Mouse (Mus musculus) hindbrain, embryonic 16.5 days (tissue): ENCODE measurements at regions not wholly inside any gene's neighbourhood (a gene's known extent, or its start where the extent isn't known, plus 50 kb on each side); places are given as distances from the start of the nearest gene placed in this dataset.
A peak's percentile ranks its signal among the peaks of the same experiment; 100 is the strongest.
"Not testable (repeated sequence)": the region's sequence is repeated elsewhere in the genome, so short reads cannot be mapped to it uniquely, and the experiment has no call there.

Experiments
- ATAC-seq: fragments of 200-750 bp; cut with Nextera tagmentation; 2 replicates; pipeline ENCODE4 v1.8.0; 2017; ENCODE audit warnings: moderate TSS enrichment, moderate library complexity
- H3K27ac ChIP-seq: fragments of 300-500 bp; sonication (generic); 2 replicates; pipeline ENCODE4 v1.5.1; 2014; ENCODE audit warnings: low read depth, mild to moderate bottlenecking, control low read depth, low read length, moderate library complexity
- H3K27me3 ChIP-seq: fragments of 300-500 bp; sonication (generic); replicated peaks from 2 replicates; pipeline ENCODE4 v1.6.1; 2014; ENCODE audit warnings: low read length; ENCODE audit not compliant: control insufficient read depth, insufficient read depth
- H3K36me3 ChIP-seq: fragments of 300-500 bp; sonication (generic); 2 replicates; pipeline ENCODE4 v1.6.1; 2014; ENCODE audit warnings: mild to moderate bottlenecking, low read length, moderate library complexity, mixed read lengths; ENCODE audit not compliant: control insufficient read depth, insufficient read depth
- H3K4me1 ChIP-seq: fragments of 300-500 bp; sonication (generic); 2 replicates; pipeline ENCODE4 v1.6.1; 2014; ENCODE audit warnings: low read depth, low read length; ENCODE audit not compliant: control insufficient read depth, insufficient read depth
- H3K4me2 ChIP-seq: fragments of 300-500 bp; sonication (generic); 2 replicates; pipeline ENCODE4 v1.6.1; 2014; ENCODE audit warnings: mild to moderate bottlenecking, low read length, control low read depth, moderate library complexity
- H3K4me3 ChIP-seq: fragments of 300-500 bp; sonication (generic); 2 replicates; pipeline ENCODE4 v1.5.1; 2014; ENCODE audit warnings: mild to moderate bottlenecking, low read length, control low read depth, moderate library complexity
- H3K9ac ChIP-seq: fragments of 300-500 bp; sonication (generic); 2 replicates; pipeline ENCODE4 v1.6.1; 2014; ENCODE audit warnings: low read depth, mild to moderate bottlenecking, control low read depth, low read length, moderate library complexity
- H3K9me3 ChIP-seq: fragments of 300-500 bp; sonication (generic); 2 replicates; pipeline ENCODE4 v1.6.1; 2014; ENCODE audit warnings: mild to moderate bottlenecking, low read length, moderate library complexity; ENCODE audit not compliant: control insufficient read depth
- WGBS: fragments of 180-500 bp; shearing (Covaris S2); extraction: QIAGEN DNeasy Blood & Tissue Kit; methylation state at CpG from one replicate; pipeline ENCODE4 v1.1.7; 2014; 5-methylcytosine and 5-hydroxymethylcytosine counted together

GRCm38 (mm10) chr10:26139100-26140093 lies 60.5 kb upstream of the Tmem200a start:
- Histone ChIP-seq H3K27me3 (no peaks in the 10 kb centered on the region), H3K9ac (no peak overlapping the region), H3K4me2 (no peak overlapping the region), H3K36me3 (no peaks in the 10 kb centered on the region), H3K27ac (no peak overlapping the region), H3K4me3 (no peak overlapping the region), H3K9me3 (no peaks in the 10 kb centered on the region), H3K4me1 (no peaks in the 10 kb centered on the region)
- peak; percentile 92 for ATAC-seq
- 37% methylated on average over 12 of the region's 12 CpGs for WGBS

GRCm38 (mm10) chr10:26152586-26152985 lies 73.7 kb upstream of the Tmem200a start:
- Histone ChIP-seq H3K9me3 (no peaks in the 10 kb centered on the region), H3K27me3 (no peaks in the 10 kb centered on the region), H3K4me2 (no peak overlapping the region), H3K9ac (no peak overlapping the region), H3K4me1 (no peaks in the 10 kb centered on the region), H3K27ac (no peak overlapping the region), H3K4me3 (no peak overlapping the region), H3K36me3 (no peaks in the 10 kb centered on the region)
- ATAC-seq = peak; percentile 34; the same call in 1 of the 2 replicates
- 77% methylated on average over 2 of the region's 2 CpGs for WGBS

DNA sequence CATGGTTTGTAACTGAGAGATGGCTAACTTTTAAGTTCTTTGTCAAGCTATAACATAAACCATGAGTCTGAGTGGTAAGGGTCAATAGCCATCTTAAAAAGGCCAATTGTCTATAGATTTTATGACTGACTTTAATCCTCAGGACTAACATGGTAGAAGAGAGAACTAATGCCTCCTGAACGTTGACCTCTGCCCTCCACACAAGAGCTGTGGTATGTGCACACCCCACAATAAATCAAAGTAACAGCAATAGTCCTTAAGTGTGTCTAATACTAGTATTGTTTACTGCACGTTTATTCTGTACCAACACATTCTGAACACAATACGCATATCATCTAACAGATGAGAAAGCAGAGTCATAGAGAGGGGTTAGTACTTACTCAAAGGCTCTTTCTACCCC lies 70.7 kb upstream of the Samd3 start:
- Histone ChIP-seq H3K4me2 (no peak overlapping the region), H3K9ac (no peak overlapping the region), H3K27ac (no peak overlapping the region), H3K9me3 (no peaks in the 10 kb centered on the region), H3K36me3 (no peaks in the 10 kb centered on the region), H3K4me1 (no peaks in the 10 kb centered on the region), H3K27me3 (no peaks in the 10 kb centered on the region), H3K4me3 (no peak overlapping the region)
- 42% methylated on average over 3 of the region's 3 CpGs for WGBS
- ATAC-seq = no peak

DNA sequence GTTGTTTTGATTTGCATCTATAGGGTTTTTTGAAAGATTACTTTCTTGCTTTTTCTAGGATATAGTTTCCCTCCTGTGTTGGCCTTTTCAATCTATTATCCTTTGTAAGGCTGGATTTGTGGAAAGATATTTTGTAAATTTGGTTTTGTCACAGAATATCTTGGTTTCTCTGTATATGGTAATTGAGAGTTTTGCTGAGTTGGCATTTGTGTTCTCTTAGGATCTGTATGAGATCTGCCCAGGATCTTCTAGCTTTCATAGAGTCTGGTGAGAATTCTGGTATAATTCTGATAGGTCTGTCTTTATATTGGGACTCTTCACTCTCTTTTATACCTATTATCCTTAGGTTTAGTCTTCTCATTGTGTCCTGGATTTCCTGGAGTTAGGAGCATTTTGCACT lies 68.4 kb upstream of the Samd3 start:
- ATAC-seq, H3K4me2 ChIP-seq, H3K4me3 ChIP-seq, H3K9ac ChIP-seq, H3K27ac ChIP-seq, H3K4me1 ChIP-seq, H3K27me3 ChIP-seq, H3K36me3 ChIP-seq, H3K9me3 ChIP-seq: not testable (repeated sequence)

GRCm38 (mm10) chr10:26164531-26164930 lies 65.0 kb upstream of the Samd3 start:
- H3K4me2 ChIP-seq = no peak overlapping the region
- ATAC-seq = no peak
- WGBS = 85% methylated on average over 2 of the region's 2 CpGs
- no peak overlapping the region for H3K4me3 ChIP-seq
- no peaks in the 10 kb centered on the region for H3K36me3 ChIP-seq
- no peaks in the 10 kb centered on the region for H3K4me1 ChIP-seq
- no peak overlapping the region for H3K27ac ChIP-seq
- H3K9ac ChIP-seq = no peak overlapping the region
- H3K27me3 ChIP-seq = no peaks in the 10 kb centered on the region
- H3K9me3 ChIP-seq = no peaks in the 10 kb centered on the region

DNA sequence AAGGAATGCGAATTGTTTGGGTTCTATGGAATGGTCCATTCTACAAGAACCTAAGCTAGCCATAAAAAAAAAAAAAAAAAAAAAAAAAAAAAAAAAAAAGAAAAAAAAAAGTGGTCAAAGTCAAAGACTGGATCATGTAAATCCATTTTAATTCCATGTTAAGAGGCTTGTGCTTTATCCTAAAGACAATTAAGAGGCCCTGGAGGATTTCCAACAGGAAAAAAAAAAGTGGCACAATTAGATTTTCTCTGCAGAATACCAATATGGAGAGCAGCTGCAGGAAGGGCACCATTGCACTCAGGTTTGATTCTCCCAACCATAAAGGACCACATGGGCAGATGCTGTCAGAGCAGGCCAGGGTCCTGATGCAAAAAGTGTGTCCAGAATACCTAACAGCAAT lies 51.9 kb upstream of the Samd3 start:
- no peak for ATAC-seq
- H3K9me3 ChIP-seq = no peaks in the 10 kb centered on the region
- no peaks in the 10 kb centered on the region for H3K4me1 ChIP-seq
- H3K4me3 ChIP-seq = no peak overlapping the region
- H3K27ac ChIP-seq = no peak overlapping the region
- no peaks in the 10 kb centered on the region for H3K27me3 ChIP-seq
- no peak overlapping the region for H3K9ac ChIP-seq
- 89% methylated on average over 1 of the region's 1 CpGs for WGBS
- H3K36me3 ChIP-seq = no peaks in the 10 kb centered on the region
- H3K4me2 ChIP-seq = no peak overlapping the region

DNA sequence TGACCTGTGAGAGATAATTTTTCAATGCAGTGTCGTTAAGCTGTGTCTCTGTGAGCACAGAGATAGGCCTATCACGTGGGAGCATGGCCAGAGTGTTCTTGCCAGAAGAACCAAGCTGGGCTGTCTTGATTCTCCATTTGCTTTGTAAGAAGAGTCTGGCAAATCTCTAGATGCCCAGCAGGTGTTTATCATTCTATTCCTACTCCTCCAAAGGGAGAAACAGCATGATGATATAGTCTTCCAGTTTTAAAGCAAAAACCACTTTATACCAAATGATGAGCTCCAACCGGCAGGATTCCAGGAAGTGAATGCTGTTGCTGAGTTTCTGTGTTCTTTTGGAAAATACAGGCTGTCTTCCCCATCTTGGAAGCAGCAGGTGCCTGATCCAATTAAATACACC lies 51.2 kb upstream of the Samd3 start:
- H3K27ac ChIP-seq = no peak overlapping the region
- WGBS = 72% methylated on average over 3 of the region's 3 CpGs
- H3K36me3 ChIP-seq = no peaks in the 10 kb centered on the region
- no peaks in the 10 kb centered on the region for H3K9me3 ChIP-seq
- H3K4me2 ChIP-seq = no peak overlapping the region
- no peak for ATAC-seq
- H3K9ac ChIP-seq = no peak overlapping the region
- H3K27me3 ChIP-seq = no peaks in the 10 kb centered on the region
- H3K4me1 ChIP-seq = no peaks in the 10 kb centered on the region
- no peak overlapping the region for H3K4me3 ChIP-seq
